Comparison of ENCODE assay signal across 19 mouse cellular contexts in genomic region chr10:86098363-86098762, GRCm38 (mm10).
"Had no signal": no experiment of that assay in that cellular context is flagged by ENCODE, and none has a peak within 500 bp of the region (broad histone marks: within the 10 kb centered on the region; RNA-seq: fewer than 3 reads in every experiment).

No protein-coding gene starts in this region.

- H3K36me3 ChIP-seq: liver, embryonic 12.5 days; lung, embryonic 15.5 days; neural tube, embryonic 13.5 days; neural tube, embryonic 15.5 days had no signal

- ATAC-seq: liver, embryonic 12.5 days; midbrain, embryonic 16.5 days had no signal

- H3K27ac ChIP-seq: liver, embryonic 12.5 days; liver, embryonic 14.5 days; lung, embryonic 15.5 days; macrophage; neural tube, embryonic 13.5 days; neural tube, embryonic 15.5 days had no signal

- H3K9ac ChIP-seq: liver, embryonic 12.5 days; liver, embryonic 14.5 days; lung, embryonic 15.5 days; neural tube, embryonic 13.5 days; neural tube, embryonic 15.5 days had no signal

- H3K4me2 ChIP-seq: liver, embryonic 12.5 days; lung, embryonic 15.5 days; midbrain, embryonic 11.5 days; neural tube, embryonic 13.5 days; neural tube, embryonic 15.5 days had no signal

- H3K9me3 ChIP-seq: lung, embryonic 15.5 days had no signal

- H3K4me3 ChIP-seq: liver, embryonic 12.5 days; lung, embryonic 15.5 days; megakaryocyte, embryonic 14.5 days; myocyte; neural tube, embryonic 13.5 days; neural tube, embryonic 15.5 days had no signal

- H3K4me1 ChIP-seq: liver, embryonic 12.5 days; lung, embryonic 15.5 days; neural tube, embryonic 13.5 days; neural tube, embryonic 15.5 days had no signal

- DNase-seq: midbrain, embryonic 14.5 days; retina, postnatal 1 day; right cerebral cortex, adult 18-20 months; right cerebral cortex, postnatal 25 days; right cerebral cortex, postnatal 4 days; spleen, adult 18-20 months; thymus, adult 18-20 months; thymus, postnatal 14 days; thymus, postnatal 36 days had no signal

- H3K27me3 ChIP-seq: lung, embryonic 15.5 days; neural tube, embryonic 13.5 days; neural tube, embryonic 15.5 days had no signal
